Mouse (Mus musculus) liver, postnatal 0 days (tissue): ENCODE measurements around the gene Vps26a.
A peak's percentile ranks its signal among the peaks of the same experiment; 100 is the strongest.

Source experiments
- CTCF ChIP-seq: sonication (generic); IDR thresholded peaks from 2 replicates; pipeline ENCODE4 v1.5.1; 2016; ENCODE audit warnings: antibody characterized with exemption, low read depth
- EP300 ChIP-seq: IDR thresholded peaks from 2 replicates; pipeline ENCODE4 v1.6.1; 2016; ENCODE audit warnings: antibody characterized with exemption, low read depth, mild to moderate bottlenecking

DNA sequence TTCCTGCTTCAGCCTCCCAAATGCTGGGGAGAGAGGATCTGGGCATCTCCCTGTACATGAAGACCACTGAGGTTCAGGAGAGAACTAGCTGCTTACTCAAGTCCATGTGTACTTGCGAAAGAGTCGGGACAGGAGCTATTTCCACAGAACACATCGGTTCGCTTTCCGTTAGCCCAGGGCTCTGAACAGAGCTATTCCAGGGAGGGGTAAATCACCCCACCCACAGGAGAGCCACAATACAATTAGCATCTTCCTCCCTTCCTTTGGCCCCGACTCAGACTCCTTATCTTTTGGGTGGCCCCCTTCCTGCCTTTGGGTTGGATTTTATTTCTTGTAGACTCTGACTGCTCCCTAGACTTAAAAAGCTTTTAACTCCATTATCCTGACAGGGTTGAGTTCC lies 30.9 kb upstream of the Vps26a start:
- TF ChIP-seq CTCF (no peak), EP300 (0 out of 2 replicates have a peak, but pooled peaks have one; percentile 11)
